Mouse (Mus musculus) brain, embryonic 14.5 days (tissue): ENCODE measurements around the gene 4931406C07Rik. TPM values are rescaled to one million over a fixed set of nuclear protein-coding genes. Genes with fewer than 3 reads are reported as not detected.
"Not testable (repeated sequence)": the region's sequence is repeated elsewhere in the genome, so short reads cannot be mapped to it uniquely, and the experiment has no call there.

Experiments used
- DNase-seq: peaks from one replicate; pipeline ENCODE4 v3.0.0-alpha.2; 2011; ENCODE audit warnings: low read depth
- CTCF ChIP-seq: fragments of 200-500 bp; IDR thresholded peaks from 2 replicates; pipeline ENCODE4 v1.5.1; 2012; ENCODE audit warnings: inconsistent platforms, mild to moderate bottlenecking, moderate library complexity, borderline replicate concordance; ENCODE audit not compliant: insufficient read depth, insufficient read length; ENCODE audit errors: extremely low read depth
- POLR2A ChIP-seq: fragments of 200-500 bp; IDR thresholded peaks from 2 replicates; pipeline ENCODE4 v1.6.1; 2012; ENCODE audit warnings: mild to moderate bottlenecking, inconsistent platforms, borderline replicate concordance; ENCODE audit not compliant: poor library complexity, insufficient read depth, insufficient read length, severe bottlenecking; ENCODE audit errors: extremely low read depth
- polyA plus RNA-seq: library from polyadenylated mRNA; depleted of rRNA; stranded (reverse); fragments of >200 nt; gene quantifications from 2 replicates; pipeline ENCODE4 v1.2.3, GENCODE M21; 2012; rRNA removed

4931406C07Rik gene
- 19.3 and 22.8 TPM in 2 replicates for polyA plus RNA-seq

DNA sequence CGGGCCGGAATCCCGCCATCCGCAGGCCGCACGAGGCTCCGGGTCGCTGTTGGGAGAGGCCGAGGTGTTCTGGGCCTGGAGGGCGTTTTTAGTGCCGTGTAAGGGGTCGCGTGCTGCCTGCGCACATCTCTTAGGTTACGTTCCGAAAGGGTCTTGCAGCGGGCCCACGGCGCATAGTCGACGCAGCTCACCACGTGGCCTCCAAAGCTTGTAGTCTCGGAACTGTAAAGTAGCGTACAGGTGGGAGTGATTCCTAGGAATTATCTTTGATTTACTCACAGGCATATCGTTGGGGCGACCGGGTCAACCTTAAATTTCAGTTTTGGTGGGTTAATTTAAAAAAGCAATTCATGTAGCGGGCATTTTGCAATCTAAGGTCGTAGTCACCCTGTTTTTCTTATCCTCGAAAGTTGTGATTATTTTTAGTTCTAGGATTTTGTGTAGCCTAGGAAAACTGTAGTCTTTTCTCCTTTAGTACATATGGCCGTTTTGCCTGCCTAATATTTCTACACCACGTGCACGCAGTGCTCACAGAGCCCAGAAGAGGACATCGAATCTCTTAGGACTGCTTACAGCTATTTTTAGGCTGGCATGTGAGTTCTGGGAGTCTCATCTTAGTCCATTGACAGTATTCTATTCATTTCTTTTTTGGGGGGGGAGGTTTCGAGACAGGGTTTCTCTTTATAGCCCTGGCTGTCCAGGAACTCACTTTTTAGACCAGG lies at the start of gene 4931406C07Rik:
4931406C07Rik (minus strand) TSS at position 51 of the 722 bp plus-strand sequence.
- peak; percentile 18 for DNase-seq

DNA sequence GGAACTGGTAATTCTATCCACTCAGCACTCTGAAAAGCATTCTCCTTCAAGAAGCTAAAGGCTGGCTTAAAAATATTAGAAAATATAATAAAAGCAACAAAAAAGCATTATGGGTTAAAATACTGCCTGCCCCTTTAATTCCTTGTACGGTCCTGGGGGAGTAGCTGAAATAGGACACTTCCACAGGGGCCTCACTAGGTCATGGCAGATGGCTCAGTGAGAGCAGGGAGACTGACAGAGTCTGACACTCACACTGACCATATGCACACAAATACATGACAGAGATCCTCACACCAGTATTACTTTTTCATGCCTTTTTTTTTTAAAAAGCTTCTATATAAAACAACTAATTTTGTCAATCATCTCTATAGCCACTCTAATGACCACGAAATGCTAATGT lies 43.7 kb upstream of the 4931406C07Rik start:
- DNase-seq: no peak
- TF ChIP-seq POLR2A: no peak
- TF ChIP-seq CTCF: no peak

More for the DNA sequence above, at the start of gene 4931406C07Rik:
- no peak for TF ChIP-seq CTCF
- no peak for TF ChIP-seq POLR2A

DNA sequence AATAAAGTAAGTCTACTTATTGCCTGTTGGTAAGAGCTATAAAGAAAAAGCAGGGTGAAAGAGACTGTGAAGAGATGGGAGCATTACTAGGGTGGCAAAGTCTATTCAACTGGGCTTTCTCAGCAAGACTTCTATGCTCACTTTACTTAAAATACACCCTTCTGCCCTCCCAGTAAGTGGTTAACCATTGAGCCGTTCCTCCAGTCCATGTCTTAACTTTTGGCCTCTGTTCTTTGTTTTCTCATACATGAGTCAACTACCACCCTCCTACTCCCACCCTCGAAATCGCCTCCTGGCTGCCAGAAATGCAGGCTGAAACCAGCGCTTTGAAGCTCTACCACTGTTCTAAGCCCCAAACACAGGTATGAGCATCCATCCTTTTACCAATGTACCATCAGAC lies 31.5 kb upstream of the 4931406C07Rik start:
- DNase-seq: no peak
- TF ChIP-seq CTCF (no peak), POLR2A (no peak)

DNA sequence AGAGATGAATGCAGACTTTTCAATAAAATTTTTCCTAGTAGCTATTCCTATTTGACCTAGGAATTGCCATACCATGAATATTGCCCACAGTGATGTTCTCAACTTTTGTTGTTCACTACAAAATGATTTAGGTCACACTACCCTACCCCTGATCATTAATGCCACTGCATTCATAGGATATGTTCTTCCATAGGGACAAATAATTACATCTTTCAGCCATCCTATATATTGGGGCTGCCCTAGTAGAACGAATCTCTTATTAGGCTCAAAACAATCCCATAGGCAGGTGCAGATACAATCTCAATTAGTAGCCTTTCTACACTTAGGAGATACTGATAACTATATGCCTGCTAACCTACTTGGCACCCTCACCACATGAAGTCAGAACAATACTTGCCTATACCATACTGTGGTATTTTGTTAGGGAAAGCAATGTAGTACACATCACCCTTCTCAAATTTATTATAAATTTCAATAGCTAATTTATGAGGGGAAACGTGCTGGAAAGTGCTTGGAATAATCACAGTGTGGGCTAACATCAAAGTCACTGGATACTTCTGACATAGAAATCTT lies 12.0 kb upstream of the 4931406C07Rik start:
- TF ChIP-seq CTCF: no peak
- no peak for TF ChIP-seq POLR2A
- no peak for DNase-seq

DNA sequence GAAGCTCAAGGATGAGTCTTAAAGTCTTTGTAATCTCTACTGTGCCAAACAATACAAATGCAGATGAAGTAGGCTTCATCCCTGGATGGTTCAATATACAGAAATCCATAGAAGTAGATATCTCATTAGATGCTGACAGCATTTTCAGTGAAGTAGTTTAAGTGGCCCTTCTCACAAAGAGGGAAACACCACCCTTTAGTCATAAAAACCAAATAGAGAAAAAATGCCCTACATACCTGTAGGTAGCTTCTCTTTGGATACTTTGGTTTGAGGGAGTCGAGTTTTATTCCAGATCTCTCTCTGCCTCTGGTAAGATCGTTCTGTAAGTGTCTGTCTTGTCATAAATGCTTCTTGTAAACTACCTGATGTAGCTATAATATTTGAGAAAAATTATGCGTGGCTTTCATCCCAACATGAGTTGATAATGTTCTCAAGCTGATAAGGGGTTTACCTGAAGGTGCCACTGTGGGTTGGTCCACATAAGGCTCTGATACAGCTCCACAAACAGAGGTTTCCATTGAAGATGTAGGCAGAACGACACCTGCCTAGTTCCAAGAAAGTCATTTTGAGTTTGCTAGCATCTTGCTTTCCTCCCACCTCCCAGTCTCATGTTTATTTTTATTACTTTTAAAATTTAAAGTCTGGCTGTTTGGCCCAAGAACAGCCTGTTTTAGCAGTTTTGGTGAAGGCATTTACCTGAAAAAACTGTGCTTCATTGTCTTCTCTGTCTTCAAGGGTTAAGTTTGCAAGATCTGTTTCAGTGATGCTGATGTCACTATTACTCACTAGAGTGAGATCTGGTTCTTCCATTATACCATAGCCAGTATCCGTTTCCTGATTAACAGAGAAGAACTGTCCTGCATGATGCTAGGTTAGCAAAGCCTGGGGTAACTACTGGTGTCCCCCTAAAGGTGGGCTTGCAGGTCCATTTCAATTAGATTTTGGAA lies 11.2 kb upstream of the 4931406C07Rik start:
- DNase-seq: no peak
- no peak for TF ChIP-seq POLR2A
- TF ChIP-seq CTCF: no peak

DNA sequence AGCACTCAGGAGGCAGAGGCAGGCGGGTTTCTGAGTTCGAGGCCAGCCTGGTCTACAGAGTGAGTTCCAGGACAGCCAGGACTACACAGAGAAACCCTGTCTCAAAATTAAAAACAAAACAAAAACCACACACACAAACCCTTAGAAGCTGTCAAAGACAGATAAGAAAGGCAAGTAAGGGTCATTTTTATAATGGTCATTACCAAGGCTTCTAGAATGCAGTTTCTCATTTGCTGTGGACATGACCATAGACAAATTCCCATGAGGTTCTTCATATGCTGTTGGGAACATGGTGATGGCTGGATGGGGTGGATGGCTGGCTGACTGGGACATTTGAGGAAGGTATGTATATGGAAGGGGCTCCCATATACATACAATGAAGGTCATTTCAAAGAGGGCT lies 10.0 kb upstream of the 4931406C07Rik start:
- not testable (repeated sequence) for DNase-seq

DNA sequence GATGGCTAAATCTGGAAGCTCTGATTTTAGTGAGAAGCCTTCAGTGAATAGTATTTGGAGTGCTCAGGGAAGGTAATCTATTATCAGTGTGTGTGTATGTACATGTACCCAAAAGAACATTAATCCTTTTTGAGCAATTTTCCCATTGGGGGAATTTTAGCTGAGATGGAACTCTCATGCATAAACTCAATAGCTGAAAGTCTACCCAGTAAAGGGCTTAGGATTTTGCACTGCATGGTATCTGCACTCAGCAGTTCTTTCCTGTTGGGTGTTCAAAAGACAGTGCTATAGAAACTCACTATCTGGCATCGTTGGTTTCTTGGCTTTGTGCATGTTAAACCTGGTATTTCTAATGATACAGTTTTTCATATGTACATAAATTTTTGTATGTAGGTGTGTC lies 8.4 kb upstream of the 4931406C07Rik start:
- TF ChIP-seq POLR2A (no peak), CTCF (no peak)
- no peak for DNase-seq

DNA sequence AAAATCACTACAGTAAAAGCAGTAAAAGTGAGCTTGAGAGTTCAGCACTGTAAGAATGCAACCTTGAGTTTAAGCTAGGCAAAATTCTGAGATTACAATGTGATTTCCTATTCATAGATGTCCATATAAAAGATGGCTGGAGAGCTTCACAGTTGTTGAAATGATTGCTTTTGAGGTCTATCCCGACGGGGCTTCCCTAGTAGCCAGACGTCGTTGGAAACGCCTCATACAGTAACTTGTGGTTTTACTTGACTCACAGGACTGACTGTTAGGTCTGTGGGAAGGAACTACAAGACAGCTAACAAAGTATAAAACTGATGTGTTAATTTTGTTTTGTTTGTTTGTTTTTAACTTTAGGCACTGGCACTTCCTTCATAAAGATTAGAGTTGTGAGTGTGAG lies 7.4 kb upstream of the 4931406C07Rik start:
- no peak for TF ChIP-seq POLR2A
- TF ChIP-seq CTCF: no peak
- no peak for DNase-seq

DNA sequence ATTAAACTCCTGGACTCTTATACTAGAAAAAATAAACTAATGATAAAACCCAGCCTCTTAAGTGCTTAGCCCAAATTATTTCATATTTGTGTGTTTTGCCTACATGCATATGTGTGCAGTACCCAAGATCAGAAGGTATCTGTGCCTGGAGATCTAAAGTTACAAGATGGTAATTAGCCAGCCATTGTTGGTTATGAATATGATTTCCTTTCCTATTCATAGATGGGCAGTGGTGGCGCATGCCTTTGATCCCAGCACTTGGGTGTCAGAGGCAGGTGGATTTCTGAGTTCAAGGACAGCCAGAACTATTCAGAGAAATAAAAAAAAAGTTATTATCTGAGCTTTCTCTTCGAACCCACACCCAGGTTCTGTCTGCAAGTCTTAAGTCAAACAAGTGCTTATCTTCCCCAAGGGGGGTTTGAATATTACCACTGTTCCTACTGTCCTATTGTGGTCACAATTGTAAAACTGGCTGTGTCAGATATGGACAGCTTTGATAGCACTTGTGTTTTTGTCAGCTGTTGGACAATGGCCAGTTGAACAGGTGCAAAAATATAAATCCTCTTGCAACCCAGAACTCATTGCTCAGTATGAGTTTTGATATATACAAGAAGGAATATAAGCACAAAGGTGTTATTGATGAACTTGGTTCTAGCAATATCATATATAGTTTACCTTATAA lies 5.9 kb upstream of the 4931406C07Rik start:
- TF ChIP-seq POLR2A: no peak
- TF ChIP-seq CTCF: no peak
- no peak for DNase-seq

DNA sequence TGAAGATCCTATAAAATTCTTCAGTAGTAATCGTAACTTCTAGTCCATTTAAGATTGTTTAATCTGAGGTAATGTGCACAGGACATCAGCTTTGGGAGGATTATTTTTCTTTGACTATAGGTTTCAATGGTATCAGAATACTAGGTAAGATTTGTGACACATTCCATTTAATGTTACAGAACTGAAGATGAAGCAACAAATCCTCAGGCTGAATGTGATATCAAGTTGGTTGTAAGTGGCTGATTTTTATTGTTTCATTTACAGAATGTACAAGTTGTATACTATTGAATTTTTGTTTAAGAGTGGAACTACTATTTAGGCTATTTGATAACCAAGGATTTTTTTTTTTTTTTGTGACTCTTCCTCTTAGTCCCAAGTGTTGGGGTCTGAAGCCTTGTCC lies 3.9 kb upstream of the 4931406C07Rik start:
- DNase-seq: no peak

DNA sequence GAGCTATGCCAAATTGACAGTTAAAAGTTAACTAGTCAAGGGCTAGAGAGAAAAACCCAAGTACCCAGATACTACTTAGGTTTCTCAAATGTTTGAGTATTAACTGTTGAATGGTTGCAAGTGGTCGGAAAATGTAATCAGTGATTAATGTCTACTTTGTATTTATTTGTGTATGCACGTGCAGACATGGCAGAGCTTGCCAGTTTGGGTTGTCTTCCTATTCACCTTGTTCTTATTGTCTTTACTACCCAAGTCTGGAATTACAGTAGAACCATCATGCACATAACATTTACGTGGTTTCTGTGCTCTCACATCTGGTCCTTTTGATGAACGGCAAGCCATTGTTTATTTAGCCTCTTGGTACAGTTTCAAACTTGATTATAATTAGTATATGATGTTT lies 3.2 kb upstream of the 4931406C07Rik start:
- TF ChIP-seq POLR2A (no peak), CTCF (no peak)
- no peak for DNase-seq

More for the DNA sequence above, 3.9 kb upstream of the 4931406C07Rik start:
- no peak for TF ChIP-seq POLR2A
- TF ChIP-seq CTCF: no peak
